17 mouse cellular contexts compared by ENCODE assay signal in genomic region chr7:50168778-50169177, GRCm38 (mm10).
"Had no signal": no experiment of that assay in that cellular context is flagged by ENCODE, and none has a peak within 500 bp of the region (broad histone marks: within the 10 kb centered on the region; RNA-seq: fewer than 3 reads in every experiment).

No protein-coding gene starts in this region.

- H3K9me3 ChIP-seq: lung, embryonic 15.5 days; midbrain, embryonic 13.5 days; midbrain, embryonic 15.5 days; neural tube, embryonic 12.5 days; stomach, embryonic 15.5 days had no signal

- H3K4me2 ChIP-seq: lung, embryonic 15.5 days; midbrain, embryonic 11.5 days; midbrain, embryonic 13.5 days; midbrain, embryonic 15.5 days; neural tube, embryonic 12.5 days; stomach, embryonic 15.5 days had no signal

- H3K4me3 ChIP-seq: lung, embryonic 15.5 days; megakaryocyte, embryonic 14.5 days; midbrain, embryonic 13.5 days; midbrain, embryonic 15.5 days; neural tube, embryonic 12.5 days; stomach, embryonic 15.5 days had no signal

- ATAC-seq: liver, postnatal 0 days; lung, postnatal 0 days; midbrain, embryonic 13.5 days; midbrain, embryonic 15.5 days had no signal

- DNase-seq: liver, postnatal 0 days; lung, adult 2 months; lung, postnatal 14 days; lung, postnatal 36 days; right cerebral cortex, postnatal 14 days; thymus, adult 2 months; thymus, postnatal 25 days had no signal

- H3K9ac ChIP-seq: liver, postnatal 0 days; lung, embryonic 15.5 days; midbrain, embryonic 13.5 days; midbrain, embryonic 15.5 days; neural tube, embryonic 12.5 days; stomach, embryonic 15.5 days had no signal

- H3K27me3 ChIP-seq: lung, embryonic 15.5 days; megakaryocyte, embryonic 14.5 days; midbrain, embryonic 13.5 days; midbrain, embryonic 15.5 days; neural tube, embryonic 12.5 days; stomach, embryonic 15.5 days had no signal

- H3K36me3 ChIP-seq: lung, embryonic 15.5 days; midbrain, embryonic 13.5 days; midbrain, embryonic 15.5 days; neural tube, embryonic 12.5 days; stomach, embryonic 15.5 days had no signal

- H3K4me1 ChIP-seq: lung, embryonic 15.5 days; megakaryocyte, embryonic 14.5 days; midbrain, embryonic 13.5 days; midbrain, embryonic 15.5 days; neural tube, embryonic 12.5 days; stomach, embryonic 15.5 days had no signal

- H3K27ac ChIP-seq: lung, embryonic 15.5 days; macrophage; midbrain, embryonic 13.5 days; midbrain, embryonic 15.5 days; neural tube, embryonic 12.5 days; stomach, embryonic 15.5 days; stomach, postnatal 0 days had no signal
